Mouse (Mus musculus): ENCODE data around the gene Hoxb9. TPM values are rescaled to one million over a fixed set of nuclear protein-coding genes. Genes with fewer than 3 reads are reported as not detected.

The Hoxb9 gene
- polyA plus RNA-seq (2014; fragmentation: Nextera tagmentation; extraction: Ambion mirVana): 0.09 TPM in 1 of 2 replicates, not detected in the other

- no peaks in the 10 kb centered on the region for H3K36me3 ChIP-seq (ENCODE audit: control insufficient read depth, insufficient read depth, low read length)
- H3K9ac ChIP-seq (ENCODE audit: low read depth, low read length): no peak within 1 kb of the TSS
- H3K4me3 ChIP-seq (ENCODE audit: low read depth, low read length): peak within 1 kb of the TSS; percentile 30
- H3K9me3 ChIP-seq (replicated peaks; ENCODE audit: control insufficient read depth, low read length): no peaks in the 10 kb centered on the region
- H3K4me2 ChIP-seq: peak within 1 kb of the TSS; percentile 41
- no peak for ATAC-seq (replicated peaks; ENCODE audit: insufficient number of reproducible peaks, low FRiP score, low TSS enrichment)
- H3K27ac ChIP-seq (ENCODE audit: low read depth, low read length): no peak within 1 kb of the TSS
- under 1% methylated on average over 40 of the region's 40 CpGs for WGBS (ENCODE audit: insufficient replicate concordance)
- peaks cover 5% of the 10 kb centered on the region for H3K4me1 ChIP-seq (ENCODE audit: control insufficient read depth, insufficient read depth, low read length)
- peaks cover 97% of the 10 kb centered on the region for H3K27me3 ChIP-seq (ENCODE audit: control insufficient read depth, insufficient read depth, low read length)
Measured at GRCm38 (mm10) chr11:96270996-96271540, at the start of gene Hoxb9. Hoxb9 (plus strand) TSS chr11:96271457.

DNA sequence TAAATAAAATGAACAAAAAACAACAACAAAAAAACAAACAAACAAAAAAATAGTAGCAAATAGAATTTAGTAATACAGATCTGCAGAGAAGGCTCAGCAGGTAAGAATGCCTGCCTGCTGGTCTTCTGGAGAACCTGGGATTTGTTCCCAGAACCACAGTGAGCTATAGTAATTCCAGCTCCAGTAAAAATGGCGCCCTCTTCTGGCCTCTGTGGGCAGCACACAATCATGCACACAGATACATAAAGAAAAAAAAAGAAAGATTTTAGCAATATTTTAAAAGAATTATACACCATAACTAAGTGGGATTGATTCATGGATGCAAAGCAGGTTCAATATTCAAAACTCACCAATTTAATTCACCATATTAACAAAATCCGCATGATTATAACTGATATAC is 47.4 kb upstream of the Hoxb9 start:
- Histone ChIP-seq H3K27ac (ENCODE audit: low read depth, low read length) (no peak overlapping the region), H3K9me3 (replicated peaks; ENCODE audit: control insufficient read depth, low read length) (0 out of 2 replicates have a peak, but pooled peaks cover 2% of the 10 kb centered on the region), H3K9ac (ENCODE audit: low read depth, low read length) (no peak overlapping the region), H3K4me1 (ENCODE audit: control insufficient read depth, insufficient read depth, low read length) (no peaks in the 10 kb centered on the region), H3K27me3 (ENCODE audit: control insufficient read depth, insufficient read depth, low read length) (peaks cover 4% of the 10 kb centered on the region; the same call in 1 of the 2 replicates), H3K36me3 (ENCODE audit: control insufficient read depth, insufficient read depth, low read length) (no peaks in the 10 kb centered on the region), H3K4me3 (ENCODE audit: low read depth, low read length) (no peak overlapping the region), H3K4me2 (no peak overlapping the region)
- no peak for ATAC-seq (replicated peaks; ENCODE audit: insufficient number of reproducible peaks, low FRiP score, low TSS enrichment)
- 28% methylated on average over 2 of the region's 2 CpGs for WGBS (ENCODE audit: insufficient replicate concordance)

DNA sequence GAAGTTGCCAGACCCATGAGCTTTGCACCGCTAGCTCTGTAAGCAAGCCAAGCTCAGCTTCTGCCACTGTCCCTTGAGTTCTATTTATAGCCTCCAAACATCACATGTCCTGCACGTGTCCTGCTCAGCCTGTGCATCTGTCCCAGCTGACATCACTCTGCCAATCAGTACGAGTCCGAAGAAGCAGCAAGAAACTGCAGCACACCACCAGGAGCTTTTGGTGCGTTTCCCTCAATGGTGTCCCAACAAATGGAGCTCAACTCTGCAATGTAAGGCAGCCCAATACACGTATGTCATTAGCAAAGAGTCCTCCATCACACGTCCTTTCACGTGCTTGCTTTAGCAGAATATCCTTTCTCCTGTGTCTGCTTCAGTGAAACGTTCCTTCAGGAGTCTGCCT is 43.6 kb upstream of the Hoxb9 start:
- Histone ChIP-seq H3K4me1 (ENCODE audit: control insufficient read depth, insufficient read depth, low read length) (no peaks in the 10 kb centered on the region), H3K27me3 (ENCODE audit: control insufficient read depth, insufficient read depth, low read length) (peaks cover 14% of the 10 kb centered on the region), H3K4me3 (ENCODE audit: low read depth, low read length) (no peak overlapping the region), H3K9me3 (replicated peaks; ENCODE audit: control insufficient read depth, low read length) (no peaks in the 10 kb centered on the region), H3K4me2 (no peak overlapping the region), H3K9ac (ENCODE audit: low read depth, low read length) (no peak overlapping the region), H3K36me3 (ENCODE audit: control insufficient read depth, insufficient read depth, low read length) (no peaks in the 10 kb centered on the region), H3K27ac (ENCODE audit: low read depth, low read length) (no peak overlapping the region)
- WGBS (ENCODE audit: insufficient replicate concordance): 69% methylated on average over 9 of the region's 9 CpGs
- ATAC-seq (replicated peaks; ENCODE audit: insufficient number of reproducible peaks, low FRiP score, low TSS enrichment): no peak

DNA sequence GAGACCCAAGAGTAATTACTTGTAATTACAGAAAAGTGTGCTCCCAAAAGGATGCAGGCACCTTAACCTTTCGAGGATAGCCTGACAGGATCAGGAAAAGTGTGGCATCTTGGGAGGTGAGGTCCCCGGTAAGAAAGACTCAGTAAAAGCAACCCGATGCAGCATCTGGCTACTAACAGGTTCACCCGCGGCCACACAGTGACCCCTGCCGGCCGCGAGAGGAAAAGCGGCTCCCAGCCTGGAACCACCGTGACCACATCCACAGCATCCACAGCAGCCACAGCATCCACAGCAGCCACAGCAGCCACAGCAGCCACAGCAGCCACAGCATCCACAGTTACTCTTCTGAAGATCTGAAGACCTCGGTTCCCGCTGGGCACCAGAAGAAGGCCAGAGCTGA is 36.4 kb upstream of the Hoxb9 start:
- H3K9ac ChIP-seq (ENCODE audit: low read depth, low read length): no peak overlapping the region
- no peaks in the 10 kb centered on the region for H3K4me1 ChIP-seq (ENCODE audit: control insufficient read depth, insufficient read depth, low read length)
- no peak overlapping the region for H3K4me3 ChIP-seq (ENCODE audit: low read depth, low read length)
- no peaks in the 10 kb centered on the region for H3K9me3 ChIP-seq (replicated peaks; ENCODE audit: control insufficient read depth, low read length)
- no peak overlapping the region for H3K27ac ChIP-seq (ENCODE audit: low read depth, low read length)
- 3% methylated on average over 12 of the region's 12 CpGs for WGBS (ENCODE audit: insufficient replicate concordance)
- no peak overlapping the region for H3K4me2 ChIP-seq
- no peaks in the 10 kb centered on the region for H3K36me3 ChIP-seq (ENCODE audit: control insufficient read depth, insufficient read depth, low read length)
- peaks cover 47% of the 10 kb centered on the region for H3K27me3 ChIP-seq (ENCODE audit: control insufficient read depth, insufficient read depth, low read length)
- ATAC-seq (replicated peaks; ENCODE audit: insufficient number of reproducible peaks, low FRiP score, low TSS enrichment): no peak

GRCm38 (mm10) chr11:96240211-96240610 is 31.0 kb upstream of the Hoxb9 start:
- Histone ChIP-seq H3K36me3 (ENCODE audit: control insufficient read depth, insufficient read depth, low read length) (no peaks in the 10 kb centered on the region), H3K4me1 (ENCODE audit: control insufficient read depth, insufficient read depth, low read length) (no peaks in the 10 kb centered on the region), H3K27me3 (ENCODE audit: control insufficient read depth, insufficient read depth, low read length) (peaks cover 33% of the 10 kb centered on the region), H3K4me3 (ENCODE audit: low read depth, low read length) (no peak overlapping the region), H3K4me2 (no peak overlapping the region), H3K9ac (ENCODE audit: low read depth, low read length) (no peak overlapping the region), H3K9me3 (replicated peaks; ENCODE audit: control insufficient read depth, low read length) (no peaks in the 10 kb centered on the region), H3K27ac (ENCODE audit: low read depth, low read length) (no peak overlapping the region)
- 1% methylated on average over 7 of the region's 7 CpGs for WGBS (ENCODE audit: insufficient replicate concordance)
- ATAC-seq (replicated peaks; ENCODE audit: insufficient number of reproducible peaks, low FRiP score, low TSS enrichment): no peak

DNA sequence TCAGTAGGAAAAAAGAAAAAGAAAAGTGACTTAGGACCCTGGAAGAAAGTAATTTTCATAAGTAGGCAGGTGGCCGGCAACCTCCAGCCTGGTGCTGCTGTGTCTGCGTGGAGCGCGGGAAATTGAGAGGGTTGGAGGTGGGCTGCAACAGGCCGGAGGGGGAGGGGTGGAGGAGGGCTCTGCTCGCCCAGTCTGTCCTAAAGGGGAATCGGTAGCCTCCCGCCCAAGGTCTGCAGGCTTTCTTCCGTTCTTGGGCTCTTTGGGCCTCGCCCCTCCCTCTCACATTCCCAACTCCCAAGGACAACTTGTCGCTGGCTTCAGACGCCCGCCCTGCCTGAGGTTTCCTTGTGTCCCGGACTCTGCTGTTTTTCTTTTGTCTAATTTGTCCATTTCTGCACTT is 20.4 kb upstream of the Hoxb9 start:
- H3K9ac ChIP-seq (ENCODE audit: low read depth, low read length): no peak overlapping the region
- no peak overlapping the region; the same call in 1 of the 2 replicates for H3K4me3 ChIP-seq (ENCODE audit: low read depth, low read length)
- ATAC-seq (replicated peaks; ENCODE audit: insufficient number of reproducible peaks, low FRiP score, low TSS enrichment): no peak
- no peaks in the 10 kb centered on the region for H3K9me3 ChIP-seq (replicated peaks; ENCODE audit: control insufficient read depth, low read length)
- no peaks in the 10 kb centered on the region for H3K36me3 ChIP-seq (ENCODE audit: control insufficient read depth, insufficient read depth, low read length)
- H3K27ac ChIP-seq (ENCODE audit: low read depth, low read length): no peak overlapping the region
- H3K27me3 ChIP-seq (ENCODE audit: control insufficient read depth, insufficient read depth, low read length): peaks cover 76% of the 10 kb centered on the region
- H3K4me2 ChIP-seq: no peak overlapping the region
- WGBS (ENCODE audit: insufficient replicate concordance): 1% methylated on average over 14 of the region's 14 CpGs
- no peaks in the 10 kb centered on the region for H3K4me1 ChIP-seq (ENCODE audit: control insufficient read depth, insufficient read depth, low read length)

DNA sequence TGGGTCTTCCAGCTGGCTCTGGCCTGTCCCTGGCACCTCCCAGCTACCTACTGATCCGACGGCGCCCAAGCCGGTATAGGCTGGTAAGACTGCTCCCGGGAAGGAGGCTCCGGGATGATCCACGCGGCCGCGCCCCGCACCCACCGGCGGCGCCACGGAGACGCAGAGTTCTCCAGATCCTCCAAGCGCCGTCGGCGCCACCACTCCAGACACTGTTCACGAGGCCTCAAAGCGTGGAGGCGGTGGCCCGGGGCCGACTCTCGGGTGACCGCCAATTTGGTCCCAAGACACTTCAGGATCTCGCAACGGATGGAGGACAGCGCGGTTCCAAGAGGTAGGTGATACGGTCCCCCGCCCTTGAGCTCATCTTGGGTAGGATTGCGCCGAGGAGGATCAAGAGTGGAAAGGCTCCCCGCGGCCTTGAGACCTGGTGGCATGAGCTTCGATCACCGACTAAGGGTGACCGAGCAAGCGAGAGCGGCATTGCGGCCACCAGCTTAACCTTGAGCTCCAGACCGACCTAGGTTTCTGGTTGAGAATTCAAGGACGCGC is 19.7 kb upstream of the Hoxb9 start:
- no peak for ATAC-seq (replicated peaks; ENCODE audit: insufficient number of reproducible peaks, low FRiP score, low TSS enrichment)
- Histone ChIP-seq H3K9ac (ENCODE audit: low read depth, low read length) (no peak overlapping the region), H3K4me1 (ENCODE audit: control insufficient read depth, insufficient read depth, low read length) (no peaks in the 10 kb centered on the region), H3K4me2 (peak overlapping the region; percentile 18; the same call in 1 of the 2 replicates), H3K9me3 (replicated peaks; ENCODE audit: control insufficient read depth, low read length) (no peaks in the 10 kb centered on the region), H3K36me3 (ENCODE audit: control insufficient read depth, insufficient read depth, low read length) (no peaks in the 10 kb centered on the region), H3K27ac (ENCODE audit: low read depth, low read length) (no peak overlapping the region), H3K4me3 (ENCODE audit: low read depth, low read length) (0 out of 2 replicates have a peak overlapping the region, but pooled peaks have one; percentile 8), H3K27me3 (ENCODE audit: control insufficient read depth, insufficient read depth, low read length) (peaks cover 82% of the 10 kb centered on the region)
- 1% methylated on average over 46 of the region's 46 CpGs for WGBS (ENCODE audit: insufficient replicate concordance)

DNA sequence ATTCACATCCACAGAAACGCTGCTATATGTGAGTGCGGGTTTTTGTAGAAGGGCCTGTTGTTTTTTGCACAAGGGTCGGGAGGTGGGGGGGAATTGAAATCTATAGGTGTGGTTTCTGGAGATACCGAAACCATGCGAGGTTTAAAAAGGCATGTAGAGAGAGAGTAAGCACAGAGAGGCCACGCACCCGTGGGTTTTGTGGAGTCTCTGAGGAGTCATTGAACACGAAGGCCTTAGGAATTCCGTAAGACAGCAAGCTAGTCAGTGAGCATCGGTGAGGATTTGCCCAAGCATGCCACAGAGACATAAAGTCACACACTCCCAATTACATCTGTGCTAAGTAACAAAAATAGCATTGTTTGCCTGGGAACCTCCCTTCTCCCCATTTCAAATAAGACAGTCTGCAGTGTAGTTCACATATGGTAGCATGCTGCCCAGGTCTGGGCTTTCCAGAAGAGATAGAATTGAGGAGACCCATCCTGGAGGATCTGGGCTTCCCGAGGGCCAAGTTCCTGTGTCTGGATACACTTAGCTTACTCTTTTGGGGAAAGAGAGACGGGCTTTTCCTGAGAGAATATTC is 18.6 kb upstream of the Hoxb9 start:
- Histone ChIP-seq H3K4me2 (no peak overlapping the region), H3K9ac (ENCODE audit: low read depth, low read length) (no peak overlapping the region), H3K4me1 (ENCODE audit: control insufficient read depth, insufficient read depth, low read length) (no peaks in the 10 kb centered on the region), H3K9me3 (replicated peaks; ENCODE audit: control insufficient read depth, low read length) (no peaks in the 10 kb centered on the region), H3K27me3 (ENCODE audit: control insufficient read depth, insufficient read depth, low read length) (peaks cover 89% of the 10 kb centered on the region), H3K36me3 (ENCODE audit: control insufficient read depth, insufficient read depth, low read length) (no peaks in the 10 kb centered on the region), H3K4me3 (ENCODE audit: low read depth, low read length) (no peak overlapping the region), H3K27ac (ENCODE audit: low read depth, low read length) (no peak overlapping the region)
- WGBS (ENCODE audit: insufficient replicate concordance): 4% methylated on average over 12 of the region's 12 CpGs
- ATAC-seq (replicated peaks; ENCODE audit: insufficient number of reproducible peaks, low FRiP score, low TSS enrichment): no peak

- ATAC-seq (replicated peaks; ENCODE audit: insufficient number of reproducible peaks, low FRiP score, low TSS enrichment): no peak
- H3K9ac ChIP-seq (ENCODE audit: low read depth, low read length): no peak overlapping the region
- H3K4me1 ChIP-seq (ENCODE audit: control insufficient read depth, insufficient read depth, low read length): no peaks in the 10 kb centered on the region
- H3K27me3 ChIP-seq (ENCODE audit: control insufficient read depth, insufficient read depth, low read length): peaks cover 97% of the 10 kb centered on the region
- no peaks in the 10 kb centered on the region for H3K9me3 ChIP-seq (replicated peaks; ENCODE audit: control insufficient read depth, low read length)
- H3K4me3 ChIP-seq (ENCODE audit: low read depth, low read length): no peak overlapping the region
- WGBS (ENCODE audit: insufficient replicate concordance): 4% methylated on average over 11 of the region's 11 CpGs
- H3K27ac ChIP-seq (ENCODE audit: low read depth, low read length): no peak overlapping the region
- H3K4me2 ChIP-seq: no peak overlapping the region
- no peaks in the 10 kb centered on the region for H3K36me3 ChIP-seq (ENCODE audit: control insufficient read depth, insufficient read depth, low read length)
Measured at GRCm38 (mm10) chr11:96254221-96254620, 17.0 kb upstream of the Hoxb9 start.
